Mouse (Mus musculus) embryonic fibroblast, embryonic 13.5 days (primary cell): Measurements from ENCODE around the gene Ntm.

Experiments
- CTCF ChIP-seq: IDR thresholded peaks from 2 replicates; pipeline ENCODE4 v1.5.1; 2011; ENCODE audit warnings: mild to moderate bottlenecking, control low read depth, low read length, moderate library complexity, borderline replicate concordance; ENCODE audit not compliant: insufficient read depth
- POLR2A ChIP-seq: IDR thresholded peaks from 2 replicates; pipeline ENCODE4 v1.6.1; 2011; ENCODE audit warnings: low read depth, mild to moderate bottlenecking, control low read depth, low read length, moderate library complexity

GRCm38 (mm10) chr9:29060293-29060692, 902.6 kb downstream of the Ntm start:
- TF ChIP-seq POLR2A (no peak), CTCF (no peak)
